Mouse (Mus musculus) myocyte (in vitro differentiated cells): ENCODE measurements around the gene Foxn1.

Experiments
- CEBPB ChIP-seq: IDR thresholded peaks from 2 replicates; pipeline ENCODE4 v1.6.1; 2011; ENCODE audit warnings: mild to moderate bottlenecking, moderate library complexity; ENCODE audit not compliant: poor library complexity, insufficient read depth, severe bottlenecking
- E2F4 ChIP-seq: IDR thresholded peaks from one replicate; pipeline ENCODE4 v1.6.1; 2011; ENCODE audit warnings: mild to moderate bottlenecking, control low read depth, moderate library complexity; ENCODE audit not compliant: insufficient read depth
- MYOD1 ChIP-seq, 3 experiments: IDR thresholded peaks; one replicate each; pipeline ENCODE4 v1.6.1; 2011; ENCODE audit warnings: control low read depth in 2 of 3, low read depth in 2 of 3, mild to moderate bottlenecking in 2 of 3, moderate library complexity in 1 of 3; ENCODE audit not compliant: insufficient read length in 2 of 3, control insufficient read depth in 1 of 3
- POLR2A ChIP-seq: IDR thresholded peaks from one replicate; pipeline ENCODE4 v1.6.1; 2011; ENCODE audit warnings: low read depth, mild to moderate bottlenecking, control low read depth, moderate library complexity; ENCODE audit not compliant: insufficient read length
- SRF ChIP-seq: IDR thresholded peaks from one replicate; pipeline ENCODE4 v1.6.1; 2011; ENCODE audit warnings: low read depth; ENCODE audit not compliant: control insufficient read depth, insufficient read length
- USF1 ChIP-seq: IDR thresholded peaks from one replicate; pipeline ENCODE4 v1.6.1; 2011; ENCODE audit warnings: low read depth, mild to moderate bottlenecking, control low read depth, moderate library complexity

DNA sequence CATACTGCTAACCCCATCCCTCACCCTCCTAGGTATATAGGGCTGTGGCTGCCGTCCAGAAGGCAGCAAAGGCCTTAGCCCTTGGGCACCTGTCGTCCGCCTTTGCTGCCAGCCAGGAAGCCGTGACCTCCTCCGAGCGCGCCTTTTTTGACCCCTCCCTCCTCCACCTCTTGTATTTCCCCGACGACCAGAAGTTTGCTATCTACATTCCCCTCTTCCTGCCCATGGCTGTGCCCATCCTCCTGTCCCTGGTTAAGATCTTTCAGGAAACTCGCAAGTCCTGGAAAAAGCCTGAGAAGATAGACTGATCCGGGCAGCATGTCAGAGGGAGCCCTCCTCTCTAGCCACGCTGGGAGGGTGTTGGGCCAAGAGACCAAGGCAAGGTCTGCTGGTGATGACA, 44.7 kb downstream of the Foxn1 start:
- TF ChIP-seq POLR2A (no peak), SRF (no peak), USF1 (no peak), CEBPB (no peak), E2F4 (no peak), MYOD1 (IDR thresholded peaks at IDR 0.05; ENCODE audit: control insufficient read depth in 1 of 3, insufficient read length in 2 of 3, low read depth in 2 of 3) (no peak)
